Mouse (Mus musculus) small intestine, adult 2 months (tissue): ENCODE measurements around the gene Med12l. TPM values are rescaled to one million over a fixed set of nuclear protein-coding genes. Genes with fewer than 3 reads are reported as not detected.

Experiments used
- H3K27ac ChIP-seq: fragments of 200-500 bp; 2 replicates; pipeline ENCODE4 v1.5.1; 2012; ENCODE audit warnings: low read depth, low read length, control low read depth, inconsistent platforms; ENCODE audit not compliant: insufficient read depth
- H3K27me3 ChIP-seq: fragments of 200-500 bp; 2 replicates; pipeline ENCODE4 v1.6.1; 2012; ENCODE audit warnings: mild to moderate bottlenecking, moderate library complexity, low read length, inconsistent platforms; ENCODE audit not compliant: control insufficient read depth, insufficient read depth
- H3K36me3 ChIP-seq: fragments of 200-500 bp; 2 replicates; pipeline ENCODE4 v1.6.1; 2012; ENCODE audit warnings: mild to moderate bottlenecking, low read length, control low read depth, inconsistent platforms; ENCODE audit not compliant: control insufficient read depth, insufficient read depth
- H3K4me1 ChIP-seq: fragments of 200-500 bp; 2 replicates; pipeline ENCODE4 v1.6.1; 2012; ENCODE audit warnings: low read length, inconsistent platforms, mixed read lengths; ENCODE audit not compliant: control insufficient read depth, insufficient read depth, insufficient read length
- H3K4me3 ChIP-seq: fragments of 200-500 bp; 2 replicates; pipeline ENCODE4 v1.5.1; 2012; ENCODE audit warnings: low read depth, mild to moderate bottlenecking, control low read depth, inconsistent platforms, low read length, moderate library complexity
- CTCF ChIP-seq: fragments of 200-500 bp; IDR thresholded peaks from 2 replicates; pipeline ENCODE4 v1.5.1; 2012; ENCODE audit warnings: low read depth, mild to moderate bottlenecking, control low read depth, inconsistent platforms, low read length, moderate library complexity, mixed read lengths; ENCODE audit not compliant: insufficient replicate concordance, insufficient read length; ENCODE audit errors: extremely low read depth
- POLR2A ChIP-seq: fragments of 200-500 bp; IDR thresholded peaks from 2 replicates; pipeline ENCODE4 v1.6.1; 2012; ENCODE audit warnings: low read depth, mild to moderate bottlenecking, control low read depth, inconsistent platforms, low read length, moderate library complexity
- WGBS: fragments of 180-500 bp; shearing (Covaris S2); methylation state at CpG from one replicate; pipeline ENCODE4 v1.1.7; 2018; 5-methylcytosine and 5-hydroxymethylcytosine counted together
- polyA plus RNA-seq: library from polyadenylated mRNA; depleted of rRNA; stranded (reverse); fragments of >200 nt; gene quantifications from 2 replicates; pipeline ENCODE4 v1.2.3, GENCODE M21; 2012

Med12l gene
- polyA plus RNA-seq, 1 experiment = 0.43 TPM

DNA sequence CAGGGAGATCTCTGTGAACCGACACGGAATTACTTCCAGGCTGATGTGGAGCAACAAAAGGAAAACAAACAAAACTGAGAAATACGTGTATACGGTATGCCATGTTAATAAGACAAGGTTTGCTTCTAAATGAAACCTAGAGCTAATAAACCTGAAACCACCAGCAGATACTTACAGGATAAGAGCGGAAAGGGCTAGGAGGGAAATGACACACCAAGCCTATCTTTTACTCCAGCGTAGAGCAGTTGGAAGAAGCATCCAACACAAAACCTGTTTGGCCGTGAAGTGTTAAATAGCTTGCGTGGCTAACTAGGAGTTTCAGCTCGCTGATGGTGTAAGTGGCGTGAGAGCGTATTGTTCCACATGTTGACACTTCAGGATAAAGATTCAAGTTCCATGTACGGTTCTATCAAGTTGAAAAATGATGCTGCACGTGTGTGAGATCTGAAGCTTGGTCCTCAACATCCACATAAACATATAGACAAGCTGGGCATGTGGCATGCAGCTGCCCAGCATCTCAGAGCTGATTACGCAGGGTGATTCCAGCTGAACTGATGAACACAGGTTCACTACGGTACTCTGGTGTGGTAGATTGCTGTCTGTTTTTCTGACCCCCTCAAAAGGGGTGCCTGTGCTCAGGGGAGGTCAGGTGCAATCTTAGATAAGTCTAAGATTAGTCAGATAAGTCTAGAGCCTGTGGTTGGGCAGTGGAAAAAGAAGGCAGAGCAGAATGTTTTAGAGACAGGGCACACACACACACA, 21.6 kb upstream of the Med12l start:
- Histone ChIP-seq H3K36me3 (no peaks in the 10 kb centered on the region), H3K4me3 (no peak overlapping the region), H3K27me3 (no peaks in the 10 kb centered on the region), H3K4me1 (no peaks in the 10 kb centered on the region), H3K27ac (no peak overlapping the region)
- 65% methylated on average over 15 of the region's 15 CpGs for WGBS
- TF ChIP-seq CTCF = no peak
- TF ChIP-seq POLR2A = no peak

DNA sequence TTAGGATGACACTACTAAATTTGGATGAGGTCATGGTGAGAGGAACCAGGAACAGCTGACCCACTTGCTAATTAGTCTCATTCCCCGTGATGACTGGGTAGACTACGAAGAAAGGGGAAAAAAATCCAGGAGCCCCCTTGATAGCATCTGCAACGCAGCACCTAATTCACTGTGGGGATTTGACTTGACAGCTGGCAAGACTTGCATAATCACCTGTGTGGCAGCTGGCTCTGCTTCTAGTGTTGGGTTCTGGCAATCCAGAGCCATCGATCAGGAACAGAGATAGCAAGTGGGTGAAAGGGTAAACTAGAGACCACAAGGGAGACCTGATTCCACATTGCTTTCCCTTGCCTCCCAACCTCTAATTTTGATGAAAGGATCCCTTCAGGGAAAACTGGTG, 19.8 kb upstream of the Med12l start:
- 58% methylated on average over 4 of the region's 4 CpGs for WGBS
- Histone ChIP-seq H3K4me1 (no peaks in the 10 kb centered on the region), H3K27me3 (no peaks in the 10 kb centered on the region), H3K4me3 (no peak overlapping the region), H3K36me3 (no peaks in the 10 kb centered on the region), H3K27ac (no peak overlapping the region)
- TF ChIP-seq POLR2A (no peak), CTCF (no peak)

GRCm38 (mm10) chr3:58989374-58989773, 16.3 kb upstream of the Med12l start:
- 45% methylated on average over 3 of the region's 3 CpGs for WGBS
- H3K27me3 ChIP-seq = no peaks in the 10 kb centered on the region
- no peak overlapping the region for H3K27ac ChIP-seq
- TF ChIP-seq CTCF (no peak), POLR2A (no peak)
- no peaks in the 10 kb centered on the region for H3K4me1 ChIP-seq
- no peaks in the 10 kb centered on the region for H3K36me3 ChIP-seq
- H3K4me3 ChIP-seq = no peak overlapping the region

DNA sequence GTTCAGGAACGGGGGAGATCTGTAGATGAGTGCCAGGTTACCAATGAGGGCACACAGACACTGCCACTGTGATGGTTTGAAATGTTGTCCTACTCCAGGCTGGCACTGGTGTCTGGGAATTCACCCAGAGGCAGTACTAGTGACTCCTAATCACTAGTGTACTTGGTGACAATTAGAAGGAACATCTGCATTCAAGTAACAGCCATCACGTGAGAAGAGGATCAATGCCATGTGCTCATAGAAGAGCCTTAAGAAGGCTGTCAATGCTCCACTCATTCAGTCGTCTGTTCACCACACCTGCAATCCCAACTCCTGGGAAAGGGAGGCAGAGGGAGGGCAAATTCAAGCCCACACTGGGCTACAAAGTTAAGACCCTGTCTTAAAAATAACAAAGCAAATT, 15.1 kb upstream of the Med12l start:
- TF ChIP-seq CTCF = no peak
- TF ChIP-seq POLR2A = no peak
- Histone ChIP-seq H3K27me3 (no peaks in the 10 kb centered on the region), H3K4me3 (no peak overlapping the region), H3K4me1 (no peaks in the 10 kb centered on the region), H3K36me3 (no peaks in the 10 kb centered on the region), H3K27ac (no peak overlapping the region)
- 59% methylated on average over 3 of the region's 3 CpGs for whole genome bisulfite sequencing

GRCm38 (mm10) chr3:58992122-58992521, 13.5 kb upstream of the Med12l start:
- Histone ChIP-seq H3K36me3 (no peaks in the 10 kb centered on the region), H3K4me3 (no peak overlapping the region), H3K4me1 (no peaks in the 10 kb centered on the region), H3K27me3 (no peaks in the 10 kb centered on the region), H3K27ac (no peak overlapping the region)
- TF ChIP-seq POLR2A (no peak), CTCF (no peak)

DNA sequence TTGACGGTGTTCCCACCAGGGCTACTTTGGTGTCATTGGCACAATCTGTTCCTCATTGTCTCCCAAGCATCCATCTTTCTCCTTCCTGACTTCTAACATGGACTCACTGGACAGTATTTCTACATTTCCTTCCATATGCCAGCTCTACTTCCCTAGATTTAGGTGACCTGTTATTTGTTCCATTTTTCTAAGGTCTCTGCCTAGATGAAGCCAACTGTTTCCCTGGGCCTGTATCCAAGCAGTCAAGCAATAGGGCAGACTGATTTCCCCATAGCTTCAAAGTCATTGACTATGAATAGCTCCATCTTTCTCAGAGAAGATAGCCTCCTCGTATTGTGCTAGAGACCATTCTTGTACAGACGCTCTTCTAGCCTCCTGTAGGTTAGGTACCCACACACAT, 12.0 kb upstream of the Med12l start:
- Histone ChIP-seq H3K27me3 (no peaks in the 10 kb centered on the region), H3K4me3 (no peak overlapping the region), H3K36me3 (no peaks in the 10 kb centered on the region), H3K27ac (no peak overlapping the region), H3K4me1 (no peaks in the 10 kb centered on the region)
- 87% methylated on average over 3 of the region's 3 CpGs for WGBS
- TF ChIP-seq POLR2A (no peak), CTCF (no peak)

DNA sequence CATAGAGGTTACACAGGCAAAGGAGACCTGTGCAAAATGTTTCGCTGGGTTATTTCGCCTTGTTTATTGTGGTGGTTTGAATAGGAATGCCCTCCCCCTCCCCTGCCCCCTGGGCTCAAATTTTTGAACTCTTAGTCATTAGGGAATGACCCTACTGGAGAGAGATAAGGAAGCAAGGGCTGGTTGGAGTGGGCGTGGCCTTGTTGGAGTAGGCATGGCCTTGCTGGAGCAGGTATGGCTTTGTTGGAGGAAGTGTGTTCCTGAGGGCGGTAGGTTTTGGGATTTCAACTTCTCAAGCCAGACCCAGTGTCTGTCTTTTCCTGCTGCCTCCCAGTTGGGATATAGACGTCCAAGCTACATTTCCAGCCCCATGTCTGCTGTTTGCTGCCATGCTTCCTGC, 1.9 kb upstream of the Med12l start:
- H3K27me3 ChIP-seq = peaks cover 29% of the 10 kb centered on the region
- TF ChIP-seq CTCF (no peak), POLR2A (no peak)
- WGBS = 75% methylated on average over 5 of the region's 5 CpGs

More for the DNA sequence above, 1.9 kb upstream of the Med12l start:
- Histone ChIP-seq H3K4me1 (peaks cover 6% of the 10 kb centered on the region; the same call in 1 of the 2 replicates), H3K27ac (no peak overlapping the region), H3K36me3 (no peaks in the 10 kb centered on the region), H3K4me3 (no peak overlapping the region)
